Mouse (Mus musculus) forebrain, embryonic 10.5 days (tissue): Measurements from ENCODE around the gene Rnf144a. TPM values are rescaled to one million over a fixed set of nuclear protein-coding genes. Genes with fewer than 3 reads are reported as not detected.

Experiments
- DNase-seq: peaks from one replicate; pipeline ENCODE4 v3.0.0-alpha.2; 2017; ENCODE audit warnings: low spot score; ENCODE audit errors: extremely low spot score
- H3K27ac ChIP-seq: fragments of 300-500 bp; sonication (generic); 2 replicates; pipeline ENCODE4 v1.5.1; 2016; ENCODE audit warnings: mild to moderate bottlenecking
- H3K27me3 ChIP-seq: fragments of 300-500 bp; sonication (generic); 2 replicates; pipeline ENCODE4 v1.6.1; 2016; ENCODE audit warnings: mild to moderate bottlenecking; ENCODE audit not compliant: poor library complexity, severe bottlenecking
- H3K36me3 ChIP-seq: fragments of 300-500 bp; sonication (generic); replicated peaks from 2 replicates; pipeline ENCODE4 v1.6.1; 2016; ENCODE audit warnings: mild to moderate bottlenecking, moderate library complexity
- H3K4me1 ChIP-seq: fragments of 300-500 bp; sonication (generic); 2 replicates; pipeline ENCODE4 v1.6.1; 2016
- H3K4me3 ChIP-seq: fragments of 300-500 bp; sonication (generic); 2 replicates; pipeline ENCODE4 v1.5.1; 2016; ENCODE audit warnings: mild to moderate bottlenecking, moderate library complexity
- H3K9me3 ChIP-seq: fragments of 300-500 bp; sonication (generic); 2 replicates; pipeline ENCODE4 v1.6.1; 2016; ENCODE audit warnings: mild to moderate bottlenecking, moderate library complexity
- WGBS: fragments of 180-500 bp; shearing (Covaris S2); methylation state at CpG from one replicate; pipeline ENCODE4 v1.1.7; 2016; 5-methylcytosine and 5-hydroxymethylcytosine counted together
- polyA plus RNA-seq: library from polyadenylated mRNA; unstranded; fragments of >200 nt; fragmentation: Nextera tagmentation; extraction: Ambion mirVana; gene quantifications from 2 replicates; pipeline ENCODE4 v1.2.1, GENCODE M21; 2016

Gene Rnf144a
- polyA plus RNA-seq = 40.8 and 41.1 TPM in 2 replicates

- H3K4me1 ChIP-seq = peaks cover 53% of the 10 kb centered on the region
- peak within 1 kb of the TSS; percentile 95 for H3K4me3 ChIP-seq
- peaks cover 28% of the 10 kb centered on the region for H3K36me3 ChIP-seq
- H3K9me3 ChIP-seq = no peaks in the 10 kb centered on the region
- DNase-seq = peak; percentile 88
- H3K27ac ChIP-seq = peak within 1 kb of the TSS; percentile 100
- 1% methylated on average over 45 of the region's 45 CpGs for WGBS
- no peaks in the 10 kb centered on the region for H3K27me3 ChIP-seq
These were observed at the start of gene Rnf144a for GRCm38 (mm10) chr12:26415104-26415771. TSS of gene Rnf144a (minus strand) at chr12:26415254.

GRCm38 (mm10) chr12:26460091-26460490 is 45.0 kb upstream of the Rnf144a start:
- Histone ChIP-seq H3K27me3 (no peaks in the 10 kb centered on the region), H3K4me1 (peaks cover 10% of the 10 kb centered on the region), H3K4me3 (no peak overlapping the region), H3K36me3 (no peaks in the 10 kb centered on the region), H3K27ac (no peak overlapping the region), H3K9me3 (no peaks in the 10 kb centered on the region)
- 73% methylated on average over 2 of the region's 2 CpGs for WGBS
- DNase-seq = no peak

GRCm38 (mm10) chr12:26456028-26456698 is 41.1 kb upstream of the Rnf144a start, which contains the start of gene Rsad2:
TSS of gene Rsad2 (minus strand) at chr12:26456452.
- Histone ChIP-seq H3K27ac (peak within 1 kb of the TSS; percentile 13; the same call in 1 of the 2 replicates), H3K27me3 (no peaks in the 10 kb centered on the region), H3K4me3 (no peak within 1 kb of the TSS), H3K4me1 (peaks cover 10% of the 10 kb centered on the region), H3K36me3 (no peaks in the 10 kb centered on the region), H3K9me3 (no peaks in the 10 kb centered on the region)
- 64% methylated on average over 13 of the region's 13 CpGs for WGBS
- no peak for DNase-seq

GRCm38 (mm10) chr12:26454682-26455081 is 39.6 kb upstream of the Rnf144a start:
- H3K4me3 ChIP-seq = no peak overlapping the region
- 68% methylated on average over 5 of the region's 5 CpGs for WGBS
- no peaks in the 10 kb centered on the region for H3K27me3 ChIP-seq
- peaks cover 10% of the 10 kb centered on the region for H3K4me1 ChIP-seq
- no peak for DNase-seq
- no peaks in the 10 kb centered on the region for H3K9me3 ChIP-seq
- no peaks in the 10 kb centered on the region for H3K36me3 ChIP-seq
- H3K27ac ChIP-seq = no peak overlapping the region

GRCm38 (mm10) chr12:26452951-26453350 is 37.9 kb upstream of the Rnf144a start:
- H3K27ac ChIP-seq = no peak overlapping the region
- WGBS = 82% methylated on average over 4 of the region's 4 CpGs

GRCm38 (mm10) chr12:26451150-26451549 is 36.1 kb upstream of the Rnf144a start:
- Histone ChIP-seq H3K4me1 (peaks cover 5% of the 10 kb centered on the region), H3K36me3 (no peaks in the 10 kb centered on the region), H3K4me3 (no peak overlapping the region), H3K9me3 (no peaks in the 10 kb centered on the region), H3K27me3 (no peaks in the 10 kb centered on the region), H3K27ac (no peak overlapping the region)
- DNase-seq = no peak
- WGBS = 61% methylated on average over 1 of the region's 1 CpGs

More at GRCm38 (mm10) chr12:26452951-26453350, 37.9 kb upstream of the Rnf144a start:
- Histone ChIP-seq H3K4me1 (peaks cover 10% of the 10 kb centered on the region), H3K36me3 (no peaks in the 10 kb centered on the region), H3K4me3 (no peak overlapping the region), H3K27me3 (no peaks in the 10 kb centered on the region), H3K9me3 (no peaks in the 10 kb centered on the region)
- no peak for DNase-seq

GRCm38 (mm10) chr12:26449483-26449882 is 34.4 kb upstream of the Rnf144a start:
- Histone ChIP-seq H3K36me3 (no peaks in the 10 kb centered on the region), H3K4me1 (no peaks in the 10 kb centered on the region), H3K27me3 (no peaks in the 10 kb centered on the region), H3K27ac (no peak overlapping the region), H3K9me3 (no peaks in the 10 kb centered on the region), H3K4me3 (no peak overlapping the region)
- 97% methylated on average over 2 of the region's 2 CpGs for WGBS
- no peak for DNase-seq

- WGBS = 94% methylated on average over 4 of the region's 4 CpGs
These were observed 31.5 kb upstream of the Rnf144a start for GRCm38 (mm10) chr12:26446377-26447045.

GRCm38 (mm10) chr12:26444511-26444910 is 29.5 kb upstream of the Rnf144a start:
- H3K36me3 ChIP-seq = no peaks in the 10 kb centered on the region
- H3K9me3 ChIP-seq = no peaks in the 10 kb centered on the region
- 94% methylated on average over 2 of the region's 2 CpGs for WGBS
- no peak overlapping the region for H3K4me3 ChIP-seq
- no peaks in the 10 kb centered on the region for H3K27me3 ChIP-seq
- DNase-seq = no peak
- no peak overlapping the region for H3K27ac ChIP-seq
- no peaks in the 10 kb centered on the region for H3K4me1 ChIP-seq

More at GRCm38 (mm10) chr12:26446377-26447045, 31.5 kb upstream of the Rnf144a start:
- no peak for DNase-seq
- Histone ChIP-seq H3K36me3 (no peaks in the 10 kb centered on the region), H3K4me1 (no peaks in the 10 kb centered on the region), H3K4me3 (no peak overlapping the region), H3K9me3 (no peaks in the 10 kb centered on the region), H3K27me3 (no peaks in the 10 kb centered on the region), H3K27ac (no peak overlapping the region)

GRCm38 (mm10) chr12:26444054-26444453 is 29.0 kb upstream of the Rnf144a start:
- peak; percentile 49 for DNase-seq
- Histone ChIP-seq H3K27me3 (no peaks in the 10 kb centered on the region), H3K27ac (no peak overlapping the region), H3K9me3 (no peaks in the 10 kb centered on the region), H3K4me3 (no peak overlapping the region), H3K36me3 (no peaks in the 10 kb centered on the region), H3K4me1 (no peaks in the 10 kb centered on the region)
- 0% methylated on average over 2 of the region's 2 CpGs for WGBS

GRCm38 (mm10) chr12:26439366-26439765 is 24.3 kb upstream of the Rnf144a start:
- no peaks in the 10 kb centered on the region for H3K4me1 ChIP-seq
- H3K27me3 ChIP-seq = no peaks in the 10 kb centered on the region
- no peak overlapping the region for H3K27ac ChIP-seq
- H3K9me3 ChIP-seq = no peaks in the 10 kb centered on the region
- WGBS = 79% methylated on average over 3 of the region's 3 CpGs
- DNase-seq = no peak
- H3K4me3 ChIP-seq = no peak overlapping the region
- H3K36me3 ChIP-seq = no peaks in the 10 kb centered on the region

GRCm38 (mm10) chr12:26437950-26438349 is 22.9 kb upstream of the Rnf144a start:
- WGBS = 83% methylated on average over 3 of the region's 3 CpGs
- Histone ChIP-seq H3K36me3 (no peaks in the 10 kb centered on the region), H3K4me3 (no peak overlapping the region), H3K27me3 (no peaks in the 10 kb centered on the region), H3K9me3 (no peaks in the 10 kb centered on the region), H3K27ac (no peak overlapping the region), H3K4me1 (no peaks in the 10 kb centered on the region)
- no peak for DNase-seq

- H3K27ac ChIP-seq = no peak overlapping the region
- H3K4me3 ChIP-seq = no peak overlapping the region
- H3K4me1 ChIP-seq = no peaks in the 10 kb centered on the region
- H3K9me3 ChIP-seq = no peaks in the 10 kb centered on the region
- H3K27me3 ChIP-seq = no peaks in the 10 kb centered on the region
- DNase-seq = no peak
- WGBS = 88% methylated on average over 4 of the region's 4 CpGs
- H3K36me3 ChIP-seq = no peaks in the 10 kb centered on the region
These were observed 21.3 kb upstream of the Rnf144a start for GRCm38 (mm10) chr12:26436334-26436733.
